ENCODE assay signal across 8 mouse cellular contexts in genomic region chr9:88719989-88720537, GRCm38 (mm10). TPM values are rescaled to one million over a fixed set of nuclear protein-coding genes. Genes with fewer than 3 reads are reported as not detected.
A peak's percentile ranks its signal among the peaks of the same experiment; 100 is the strongest.
DNase-seq lines count a peak whose midpoint lies in the region; ATAC-seq and TF ChIP-seq lines count a peak whose summit lies in the region.
"Not testable (repeated sequence)": the region's sequence is repeated elsewhere in the genome, so short reads cannot be mapped to it uniquely, and the experiment has no call there.

Gene Mthfsl, minus strand, starts transcription at chr9:88720296.

- WGBS in heart, embryonic 11.5 days (ENCODE audit: insufficient replicate concordance): 31% methylated on average over 11 of the region's 12 CpGs
- 12% methylated on average over 11 of the region's 12 CpGs for WGBS in kidney, adult 2 months
- 36% methylated on average over 11 of the region's 12 CpGs for WGBS in midbrain, embryonic 10.5 days
- 4% methylated on average over 11 of the region's 12 CpGs for WGBS in small intestine, adult 2 months

- intact Hi-C loops in left cerebral cortex, postnatal 4 days (cut with DNase I): not testable (repeated sequence)

- H3K27me3 ChIP-seq in heart, embryonic 11.5 days (ENCODE audit: control insufficient read depth, insufficient read depth, low read length); kidney, adult 2 months (replicated peaks; ENCODE audit: control insufficient read depth, insufficient read depth, low read length); midbrain, embryonic 10.5 days (ENCODE audit: low read depth, poor library complexity, severe bottlenecking); small intestine, adult 2 months (ENCODE audit: control insufficient read depth, insufficient read depth, low read length): not testable (repeated sequence)

- peak within 1 kb of the TSS; percentile 55 for H3K4me2 ChIP-seq in heart, embryonic 11.5 days

- not testable (repeated sequence) for TF ChIP-seq POLR2A in kidney, adult 2 months (IDR thresholded peaks at IDR 0.05; ENCODE audit: low read depth, low read length); small intestine, adult 2 months (IDR thresholded peaks at IDR 0.05; ENCODE audit: low read depth, low read length)

- not testable (repeated sequence) for TF ChIP-seq CTCF in kidney, adult 2 months (conservative IDR thresholded peaks at IDR 0.05; ENCODE audit: insufficient read depth, insufficient read length, low read depth, low read length); small intestine, adult 2 months (IDR thresholded peaks at IDR 0.05; ENCODE audit: extremely low read depth, insufficient read length, insufficient replicate concordance, low read depth, low read length)

- peak within 1 kb of the TSS; percentile 50; the same call in 1 of the 2 replicates for H3K27ac ChIP-seq in heart, embryonic 11.5 days (ENCODE audit: low read depth, low read length)
- H3K27ac ChIP-seq in kidney, adult 2 months (ENCODE audit: insufficient read depth, low read depth, low read length): peak within 1 kb of the TSS; percentile 91
- H3K27ac ChIP-seq in midbrain, embryonic 10.5 days (replicated peaks): peak within 1 kb of the TSS; percentile 81
- H3K27ac ChIP-seq in small intestine, adult 2 months (ENCODE audit: insufficient read depth, low read depth, low read length): peak within 1 kb of the TSS; percentile 91

- H3K4me3 ChIP-seq in heart, embryonic 11.5 days (ENCODE audit: low read depth, low read length): peak within 1 kb of the TSS; percentile 35
- peak within 1 kb of the TSS; percentile 54 for H3K4me3 ChIP-seq in kidney, adult 2 months (ENCODE audit: insufficient read depth, low read depth, low read length)
- peak within 1 kb of the TSS; percentile 44 for H3K4me3 ChIP-seq in midbrain, embryonic 10.5 days
- peak within 1 kb of the TSS; percentile 62 for H3K4me3 ChIP-seq in small intestine, adult 2 months (ENCODE audit: low read depth, low read length)

- H3K9me3 ChIP-seq in heart, embryonic 11.5 days (replicated peaks; ENCODE audit: control insufficient read depth, low read length); midbrain, embryonic 10.5 days (replicated peaks): not testable (repeated sequence)

- H3K9ac ChIP-seq in heart, embryonic 11.5 days (ENCODE audit: low read depth, low read length): 0 out of 2 replicates have a peak within 1 kb of the TSS, but pooled peaks have one; percentile 16

- ATAC-seq in CD4-positive, CD25-positive, alpha-beta regulatory T cell, adult 4 months: peak; percentile 48
- ATAC-seq in erythroblast, adult 5-6 weeks (replicated peaks; ENCODE audit: low FRiP score, poor library complexity, severe bottlenecking): peak; percentile 31
- peak; percentile 50 for ATAC-seq in heart, embryonic 11.5 days (replicated peaks; ENCODE audit: insufficient number of reproducible peaks, low FRiP score, low TSS enrichment)

- H3K36me3 ChIP-seq in heart, embryonic 11.5 days (ENCODE audit: control insufficient read depth, insufficient read depth, low read length); kidney, adult 2 months (ENCODE audit: control insufficient read depth, insufficient read depth, low read length); midbrain, embryonic 10.5 days; small intestine, adult 2 months (ENCODE audit: control insufficient read depth, insufficient read depth, low read length): not testable (repeated sequence)

- not testable (repeated sequence) for H3K4me1 ChIP-seq in heart, embryonic 11.5 days (ENCODE audit: control insufficient read depth, insufficient read depth, low read length); kidney, adult 2 months (ENCODE audit: control insufficient read depth, insufficient read depth, low read length); midbrain, embryonic 10.5 days; small intestine, adult 2 months (ENCODE audit: control insufficient read depth, insufficient read depth, insufficient read length, low read length)

- DNase-seq in brain, adult 2 months (ENCODE audit: low read depth, low spot score): peak; percentile 40
- peak; percentile 65 for DNase-seq in kidney, adult 2 months
- not testable (repeated sequence) for DNase-seq in left cerebral cortex, postnatal 4 days; midbrain, embryonic 10.5 days (ENCODE audit: low spot score)

RNA-seq across cellular contexts. Expression of gene Mthfsl, which starts in this region (rescaled TPM):
- 100 to 1,000 TPM; 110 to 117 TPM for polyA plus RNA-seq in CD4-positive, CD25-positive, alpha-beta regulatory T cell, adult 4 months (2017; shearing (Covaris generic))
- 8.5 and 21.3 TPM in 2 replicates for total RNA-seq in erythroblast, adult 5-6 weeks (2015; ENCODE audit: low replicate concordance)
- total RNA-seq in erythroblast, adult 5-6 weeks (2017; ENCODE audit: low replicate concordance): 6.1 and 10.2 TPM in 2 replicates
- polyA plus RNA-seq in heart, embryonic 11.5 days (2014; fragmentation: Nextera tagmentation; extraction: Ambion mirVana): 21.0 and 22.9 TPM in 2 replicates
- polyA plus RNA-seq in kidney, adult 2 months (2012; rRNA removed): 38.5 and 49.3 TPM in 2 replicates
- total RNA-seq in left cerebral cortex, postnatal 4 days (2021): 10 to 100 TPM; 30.9 to 33.3 TPM
- polyA plus RNA-seq in midbrain, embryonic 10.5 days (2016; fragmentation: Nextera tagmentation; extraction: Ambion mirVana): 23.6 and 28.4 TPM in 2 replicates
- 5.5 and 6.4 TPM in 2 replicates for polyA plus RNA-seq in small intestine, adult 2 months (2012; rRNA removed)
